Mouse (Mus musculus) bone marrow macrophage, adult 2 months (primary cell): ENCODE measurements around the gene Fto. TPM values are rescaled to one million over a fixed set of nuclear protein-coding genes. Genes with fewer than 3 reads are reported as not detected.

Experiments used
- H3K27ac ChIP-seq: 2 replicates; pipeline ENCODE4 v1.5.1; 2012; ENCODE audit warnings: low read depth, low read length; ENCODE audit not compliant: insufficient read depth
- H3K4me1 ChIP-seq: 2 replicates; pipeline ENCODE4 v1.6.1; 2012; ENCODE audit warnings: low read length; ENCODE audit not compliant: control insufficient read depth, insufficient read depth
- H3K4me3 ChIP-seq: 2 replicates; pipeline ENCODE4 v1.5.1; 2012; ENCODE audit warnings: mild to moderate bottlenecking, low read length, moderate library complexity; ENCODE audit not compliant: insufficient read depth
- CTCF ChIP-seq: IDR thresholded peaks from 2 replicates; pipeline ENCODE4 v1.5.1; 2012; ENCODE audit warnings: low read depth, mild to moderate bottlenecking, low read length, moderate library complexity
- POLR2A ChIP-seq: IDR thresholded peaks from 2 replicates; pipeline ENCODE4 v1.6.1; 2012; ENCODE audit warnings: mild to moderate bottlenecking, low read depth, low read length, borderline replicate concordance
- polyA plus RNA-seq: library from polyadenylated mRNA; stranded (reverse); fragments of >200 nt; gene quantifications from 2 replicates; pipeline ENCODE4 v1.2.4, GENCODE M21; 2012; ENCODE audit not compliant: missing spikeins, insufficient read depth, insufficient read length

Fto gene
- polyA plus RNA-seq, 1 experiment, result 26.4 TPM

DNA sequence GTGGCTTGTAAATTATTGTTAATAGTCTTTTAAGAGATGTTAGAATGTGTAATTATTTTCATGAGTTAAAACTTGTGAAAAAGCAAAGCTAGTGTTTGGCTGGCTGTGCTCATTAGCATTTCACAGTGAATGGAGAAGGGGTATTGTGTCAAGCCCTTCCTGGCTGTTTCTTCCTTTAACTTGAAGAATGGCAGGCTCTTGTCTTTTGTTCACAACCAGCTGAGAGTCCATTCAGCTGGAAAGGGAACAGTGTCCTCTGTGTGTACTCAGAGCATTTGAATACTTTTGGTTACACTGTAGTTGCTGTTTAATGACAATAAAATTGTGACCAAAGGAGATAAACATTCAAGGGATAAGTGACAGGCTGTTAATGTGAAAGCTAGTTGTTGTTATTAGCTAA, 52.5 kb downstream of the Fto start:
- peaks cover 10% of the 10 kb centered on the region for H3K4me1 ChIP-seq
- TF ChIP-seq POLR2A, result no peak
- TF ChIP-seq CTCF, result no peak
- H3K4me3 ChIP-seq, result no peak overlapping the region
- no peak overlapping the region for H3K27ac ChIP-seq

DNA sequence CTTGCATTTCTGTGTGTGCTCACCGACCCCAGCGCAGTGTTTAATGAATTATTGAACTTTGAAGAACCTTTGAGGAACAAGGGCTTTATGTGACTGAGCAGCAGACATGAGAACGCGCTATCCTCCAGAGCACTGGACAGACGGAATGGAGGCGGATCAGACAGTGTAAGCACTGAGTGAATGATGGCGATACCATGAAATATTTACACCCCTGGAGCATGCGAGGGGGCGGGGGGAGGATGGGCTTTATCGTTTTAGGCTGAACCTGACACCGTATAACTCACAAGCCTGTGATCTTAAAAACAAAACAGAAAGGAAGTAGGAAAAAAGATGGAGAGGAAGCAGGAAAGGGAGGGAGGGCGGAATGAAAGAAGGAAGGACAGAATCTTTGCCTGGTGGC, 57.6 kb downstream of the Fto start:
- H3K27ac ChIP-seq, result no peak overlapping the region

DNA sequence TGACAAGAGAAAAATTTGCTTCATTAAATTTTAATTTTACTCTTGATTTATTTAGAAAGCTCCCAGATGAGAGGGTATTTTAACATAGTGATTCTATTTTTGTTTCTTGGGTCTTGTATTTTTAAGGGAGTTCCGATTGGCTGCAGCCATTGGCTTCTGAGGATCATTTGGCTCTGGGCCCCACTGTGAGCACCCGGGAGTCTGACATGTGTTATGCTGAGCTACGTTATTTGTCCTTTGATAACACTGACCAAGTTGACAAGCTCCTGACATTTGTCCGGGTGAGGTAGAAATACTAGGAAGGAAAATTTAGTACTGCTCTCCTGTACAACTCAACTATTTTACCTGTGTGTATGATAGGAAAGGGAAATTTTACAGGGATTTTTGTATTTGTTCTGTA, 58.7 kb downstream of the Fto start:
- TF ChIP-seq POLR2A, result no peak
- no peak for TF ChIP-seq CTCF
- Histone ChIP-seq H3K27ac (no peak overlapping the region), H3K4me3 (no peak overlapping the region), H3K4me1 (peaks cover 22% of the 10 kb centered on the region)

More for the DNA sequence above, 57.6 kb downstream of the Fto start:
- no peak overlapping the region for H3K4me3 ChIP-seq
- peaks cover 13% of the 10 kb centered on the region for H3K4me1 ChIP-seq
- TF ChIP-seq POLR2A, result no peak
- TF ChIP-seq CTCF, result no peak

DNA sequence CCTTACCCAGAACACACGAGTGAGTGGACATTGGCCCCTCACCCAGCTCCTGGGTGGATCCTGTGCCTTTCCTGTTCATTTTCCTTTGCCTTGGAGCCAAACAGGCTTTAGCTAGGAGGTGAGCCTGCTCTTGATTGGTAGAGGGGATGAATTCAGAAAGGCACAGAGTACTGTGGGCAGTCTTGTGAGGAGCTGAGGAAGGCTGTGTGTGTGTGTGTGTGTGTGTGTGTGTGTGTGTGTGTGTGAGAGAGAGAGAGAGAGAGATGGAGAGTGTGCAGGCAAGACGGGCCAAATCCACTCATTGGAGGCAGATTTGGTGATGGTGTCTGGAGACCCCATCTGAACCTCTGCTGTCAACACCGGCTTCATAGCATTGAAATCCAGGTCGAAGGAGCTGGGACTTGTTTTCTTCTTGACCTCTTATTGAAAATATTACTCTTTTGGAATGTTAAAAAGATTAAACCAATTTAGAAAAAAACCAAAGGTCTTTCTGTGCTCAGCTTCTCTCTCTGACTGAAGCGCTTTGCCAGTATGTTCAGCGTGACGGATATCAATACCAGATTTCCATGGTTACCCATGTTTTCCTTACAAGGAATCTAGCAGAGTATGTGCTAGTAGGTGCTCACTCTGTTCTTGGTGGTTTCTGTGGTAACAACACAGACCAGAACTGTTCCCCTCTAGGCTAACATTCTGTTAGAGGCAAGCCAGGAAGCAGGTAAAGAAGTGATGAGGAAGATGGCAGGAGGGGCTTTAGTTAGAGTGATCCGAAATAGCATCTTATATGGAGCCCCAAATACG, 59.7 kb downstream of the Fto start:
- Histone ChIP-seq H3K27ac (no peak overlapping the region), H3K4me1 (peaks cover 22% of the 10 kb centered on the region), H3K4me3 (no peak overlapping the region)
- no peak for TF ChIP-seq POLR2A
- no peak for TF ChIP-seq CTCF

DNA sequence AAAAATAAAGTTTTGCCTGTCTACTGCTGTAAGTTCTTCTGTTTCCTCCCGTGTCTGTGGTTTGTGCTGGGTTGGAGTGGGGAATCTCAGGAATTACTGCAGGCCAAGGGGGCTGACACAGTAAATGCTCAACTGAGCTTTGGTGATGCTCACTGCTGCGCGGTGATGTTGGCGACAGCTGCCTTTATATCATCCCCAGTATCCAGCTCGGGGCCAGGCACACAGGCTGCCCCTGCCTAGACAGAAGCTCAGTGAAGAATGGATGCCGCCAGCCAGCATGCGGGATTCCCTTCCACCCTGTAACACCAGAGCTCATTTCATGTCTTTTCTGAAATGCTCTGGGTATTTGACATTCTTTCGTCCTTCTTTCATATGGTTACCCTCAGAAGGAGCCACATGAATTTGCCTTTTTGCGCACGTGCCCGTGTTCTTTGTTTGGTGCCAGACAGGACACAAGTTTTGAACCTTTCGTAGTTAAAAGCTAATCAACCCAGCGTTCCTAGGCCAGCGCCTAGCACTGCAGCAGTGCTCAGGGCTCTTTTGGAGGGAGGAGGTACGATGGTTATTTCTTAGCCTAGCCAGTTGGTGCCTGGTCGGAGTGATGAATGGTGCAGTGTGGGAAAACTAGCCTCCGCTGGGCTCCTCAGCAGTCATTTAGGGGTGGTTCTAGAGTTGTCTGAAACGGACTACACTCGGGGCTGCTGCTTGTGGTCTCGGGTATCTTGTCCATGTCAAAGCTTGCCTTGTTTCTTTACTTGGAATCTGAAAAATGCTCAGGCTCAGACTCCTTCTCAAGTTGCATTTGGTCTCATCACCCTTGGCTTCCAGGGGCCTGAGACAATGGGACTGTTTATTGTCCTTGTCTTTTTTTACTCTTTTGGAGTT, 62.0 kb downstream of the Fto start:
- H3K27ac ChIP-seq, result no peak overlapping the region
- peaks cover 14% of the 10 kb centered on the region for H3K4me1 ChIP-seq
- TF ChIP-seq POLR2A, result no peak
- no peak for TF ChIP-seq CTCF
- H3K4me3 ChIP-seq, result no peak overlapping the region

DNA sequence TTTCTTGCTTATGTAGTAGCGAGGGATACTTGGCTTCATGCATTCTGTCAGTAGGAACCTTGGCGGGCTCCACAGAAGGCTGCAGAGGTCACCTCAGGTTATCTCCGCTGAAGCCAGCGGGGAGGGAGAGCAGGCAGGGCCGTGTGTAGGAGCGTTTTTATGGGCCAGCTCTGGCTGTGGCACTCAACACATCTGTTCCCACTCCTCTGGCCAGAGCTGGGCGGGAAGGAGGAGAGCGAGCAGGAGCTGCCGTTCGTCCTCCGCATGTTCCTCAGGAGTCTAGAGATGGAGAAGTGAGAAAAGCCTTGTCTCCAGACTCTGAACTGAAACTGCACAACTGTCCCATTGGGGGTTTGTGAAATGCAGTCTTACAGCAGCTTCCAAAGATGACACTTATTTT, 63.5 kb downstream of the Fto start:
- TF ChIP-seq CTCF (no peak), POLR2A (no peak)
- Histone ChIP-seq H3K27ac (no peak overlapping the region), H3K4me3 (no peak overlapping the region), H3K4me1 (peaks cover 20% of the 10 kb centered on the region)

DNA sequence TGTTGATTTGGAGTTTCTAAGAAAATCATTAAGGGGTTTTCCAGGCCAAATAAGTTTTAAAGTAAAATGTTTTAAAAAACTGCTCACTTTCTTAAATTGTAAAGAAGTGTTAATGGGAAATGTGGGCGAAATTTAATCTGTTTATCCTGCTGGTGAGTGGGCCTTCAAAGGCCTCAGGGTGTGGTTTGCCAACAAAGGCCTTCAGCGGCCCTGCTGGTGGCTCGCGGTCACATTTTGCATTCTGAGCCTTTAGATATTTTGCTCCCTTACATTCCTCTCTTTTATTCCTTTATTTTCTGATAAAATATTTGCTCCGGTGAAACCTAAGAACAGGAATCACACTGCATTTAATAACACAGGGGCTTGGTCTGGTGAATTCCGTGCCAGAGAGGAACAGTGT, 64.0 kb downstream of the Fto start:
- no peak overlapping the region for H3K4me3 ChIP-seq
- peaks cover 22% of the 10 kb centered on the region for H3K4me1 ChIP-seq
- no peak overlapping the region for H3K27ac ChIP-seq
- TF ChIP-seq POLR2A (no peak), CTCF (no peak)

DNA sequence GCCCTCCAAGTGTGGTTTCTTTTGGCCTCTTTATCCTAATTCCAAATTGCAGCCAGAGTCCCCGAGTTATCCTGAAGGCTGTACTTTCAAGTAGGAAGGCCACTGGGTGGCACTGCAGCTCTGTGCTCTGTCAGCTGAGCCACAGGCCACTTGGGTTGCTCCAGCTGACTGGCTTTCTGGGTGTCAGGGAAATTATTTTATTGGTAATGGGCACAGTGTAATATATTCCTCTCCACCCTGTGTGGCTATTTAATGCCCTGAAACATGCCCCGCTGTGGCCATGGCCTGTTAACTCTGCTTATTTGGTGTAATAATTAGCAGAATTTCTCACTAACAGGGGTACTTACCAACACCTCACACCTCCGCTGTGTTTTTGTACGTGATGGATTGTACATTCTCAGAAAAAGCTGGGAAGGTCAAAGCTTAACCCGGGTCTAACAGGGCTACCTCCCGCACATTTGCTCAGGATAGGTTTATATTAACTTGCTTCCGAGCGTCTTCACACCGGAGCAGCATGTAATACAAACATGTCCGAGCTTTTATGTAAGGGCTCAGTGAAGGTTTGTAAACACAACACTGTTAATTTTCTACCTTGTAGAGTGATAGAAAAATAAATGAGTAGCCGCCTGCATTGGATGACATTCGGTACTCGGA, 65.6 kb downstream of the Fto start:
- TF ChIP-seq POLR2A (no peak), CTCF (peak; percentile 82)
- Histone ChIP-seq H3K4me1 (peaks cover 22% of the 10 kb centered on the region), H3K27ac (no peak overlapping the region), H3K4me3 (no peak overlapping the region)

DNA sequence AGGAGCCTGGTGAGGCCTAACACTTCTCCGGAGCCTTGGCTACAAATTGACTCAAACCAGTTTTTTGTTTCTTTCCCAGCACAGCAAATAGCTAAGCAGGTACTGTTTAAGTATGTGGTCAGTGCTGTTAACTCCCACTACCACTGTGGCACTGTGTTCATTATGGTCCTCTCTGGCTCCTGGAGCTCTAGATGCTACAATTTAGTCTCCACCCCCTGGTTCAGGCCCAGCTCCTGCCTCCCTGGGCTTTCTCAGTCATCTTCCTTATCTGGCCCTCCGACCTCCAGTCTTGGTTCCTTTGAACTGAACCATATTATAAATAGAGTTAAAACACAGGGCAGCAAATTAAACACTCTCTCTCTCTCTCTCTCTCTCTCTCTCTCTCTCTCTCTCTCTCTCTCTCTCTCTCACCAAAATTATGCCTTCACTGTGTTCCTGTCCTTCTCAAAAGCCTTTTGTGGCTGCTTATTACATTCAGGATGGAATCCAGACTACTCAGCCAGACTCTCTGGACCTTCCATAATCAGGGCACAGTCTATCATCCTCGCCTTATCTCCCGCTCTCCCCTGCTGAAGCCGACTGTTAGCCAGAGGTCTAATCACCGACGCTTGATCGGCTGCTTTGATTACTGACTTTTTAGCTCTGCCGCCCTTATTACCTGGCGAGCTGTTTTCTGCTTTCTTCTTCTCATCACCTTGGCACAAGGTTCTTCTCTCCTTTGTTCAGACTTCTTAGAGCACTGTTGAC, 67.6 kb downstream of the Fto start:
- no peak overlapping the region for H3K4me3 ChIP-seq
- TF ChIP-seq CTCF, result no peak
- TF ChIP-seq POLR2A, result no peak
- H3K27ac ChIP-seq, result no peak overlapping the region
- H3K4me1 ChIP-seq, result peaks cover 21% of the 10 kb centered on the region
